Mouse (Mus musculus): ENCODE data around the gene 6030452D12Rik.
A peak's percentile ranks its signal among the peaks of the same experiment; 100 is the strongest.

DNA sequence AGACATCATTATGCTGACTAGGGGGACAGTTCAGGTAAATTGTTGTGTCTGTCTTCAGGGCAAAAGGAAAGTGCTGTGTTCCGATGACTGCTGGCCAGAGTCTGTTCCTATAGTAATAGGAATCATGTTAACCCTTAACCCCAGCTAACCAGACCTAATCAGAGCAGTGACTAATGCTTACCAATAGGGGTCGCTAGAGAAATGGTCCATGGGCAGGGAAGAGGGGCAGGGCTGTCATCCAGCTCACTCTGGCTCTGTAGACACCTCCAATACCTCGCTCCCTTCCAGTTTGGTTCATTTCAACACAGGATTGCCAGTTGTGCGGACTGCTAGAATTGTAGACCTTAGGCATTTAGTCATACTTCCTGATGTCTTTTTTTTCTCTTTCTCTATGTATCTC is 35.1 kb downstream of the 6030452D12Rik start:
- TF ChIP-seq CTCF (IDR thresholded peaks at IDR 0.05; ENCODE audit: low read depth) (peak; percentile 70), EP300 (optimal IDR thresholded peaks at IDR 0.05) (no peak)

All from stomach, postnatal 0 days (tissue).